Mouse (Mus musculus) G1E (cell line): Measurements from ENCODE around the gene Zfp318.

ENCODE experiments used
- CTCF ChIP-seq: IDR thresholded peaks from 2 replicates; pipeline ENCODE4 v1.5.1; 2012; ENCODE audit warnings: low read depth, low read length, inconsistent platforms, mixed read lengths
- GATA1 ChIP-seq: IDR thresholded peaks from 2 replicates; pipeline ENCODE4 v1.6.1; 2012; ENCODE audit warnings: borderline replicate concordance, low read length, inconsistent platforms, mixed read lengths
- POLR2AphosphoS5 ChIP-seq: IDR thresholded peaks from 2 replicates; pipeline ENCODE4 v1.6.1; 2012; ENCODE audit warnings: low read depth, low read length, inconsistent platforms; ENCODE audit not compliant: insufficient replicate concordance

GRCm38 (mm10) chr17:46462226-46462625 is 78.7 kb downstream of the Zfp318 start:
- TF ChIP-seq CTCF, result no peak
- TF ChIP-seq POLR2AphosphoS5, result no peak
- no peak for TF ChIP-seq GATA1
